Mouse (Mus musculus) midbrain, postnatal 0 days (tissue): ENCODE measurements around the gene Dhx29. TPM values are rescaled to one million over a fixed set of nuclear protein-coding genes. Genes with fewer than 3 reads are reported as not detected.
A peak's percentile ranks its signal among the peaks of the same experiment; 100 is the strongest.

Experiments
- ATAC-seq: fragments of 200-750 bp; cut with Nextera tagmentation; 2 replicates; pipeline ENCODE4 v1.8.0; 2017; ENCODE audit warnings: moderate number of reproducible peaks, mild to moderate bottlenecking, moderate TSS enrichment, moderate library complexity; ENCODE audit not compliant: low FRiP score
- DNase-seq: peaks from one replicate; pipeline ENCODE4 v3.0.0-alpha.2; 2015; ENCODE audit warnings: low spot score
- H3K27ac ChIP-seq: fragments of 300-500 bp; sonication (generic); 2 replicates; pipeline ENCODE4 v1.5.1; 2014; ENCODE audit warnings: low read depth, mild to moderate bottlenecking, low read length, mixed read lengths
- H3K27me3 ChIP-seq: fragments of 300-500 bp; sonication (generic); 2 replicates; pipeline ENCODE4 v1.6.1; 2014; ENCODE audit warnings: low read length, control low read depth, mixed read lengths; ENCODE audit not compliant: insufficient read depth
- H3K36me3 ChIP-seq: fragments of 300-500 bp; sonication (generic); 2 replicates; pipeline ENCODE4 v1.6.1; 2014; ENCODE audit warnings: low read length, control low read depth, mixed read lengths; ENCODE audit not compliant: insufficient read depth
- H3K4me1 ChIP-seq: fragments of 300-500 bp; sonication (generic); 2 replicates; pipeline ENCODE4 v1.6.1; 2014; ENCODE audit warnings: mild to moderate bottlenecking, control low read depth, antibody characterized with exemption, low read length, mixed read lengths; ENCODE audit not compliant: insufficient read depth
- H3K4me2 ChIP-seq: fragments of 300-500 bp; sonication (generic); 2 replicates; pipeline ENCODE4 v1.6.1; 2014; ENCODE audit warnings: low read depth, mild to moderate bottlenecking, low read length, mixed read lengths; ENCODE audit not compliant: poor library complexity, severe bottlenecking
- H3K4me3 ChIP-seq: fragments of 300-500 bp; sonication (generic); 2 replicates; pipeline ENCODE4 v1.5.1; 2014; ENCODE audit warnings: low read depth, mild to moderate bottlenecking, low read length, moderate library complexity
- H3K9ac ChIP-seq: fragments of 300-500 bp; sonication (generic); replicated peaks from 2 replicates; pipeline ENCODE4 v1.6.1; 2014; ENCODE audit warnings: mild to moderate bottlenecking, low read length, moderate library complexity, mixed read lengths; ENCODE audit not compliant: poor library complexity, severe bottlenecking
- H3K9me3 ChIP-seq: fragments of 300-500 bp; sonication (generic); 2 replicates; pipeline ENCODE4 v1.6.1; 2016; ENCODE audit warnings: low read length, control low read depth
- CTCF ChIP-seq: IDR thresholded peaks from 2 replicates; pipeline ENCODE4 v1.5.1; 2016; ENCODE audit warnings: antibody characterized with exemption, mild to moderate bottlenecking
- WGBS: fragments of 180-500 bp; shearing (Covaris S2); extraction: QIAGEN DNeasy Blood & Tissue Kit; methylation state at CpG from one replicate; pipeline ENCODE4 v1.1.7; 2014; 5-methylcytosine and 5-hydroxymethylcytosine counted together
- polyA plus RNA-seq: library from polyadenylated mRNA; unstranded; fragments of >200 nt; fragmentation: Nextera tagmentation; extraction: Ambion mirVana; gene quantifications from 2 replicates; pipeline ENCODE4 v1.2.1, GENCODE M21; 2015
- total RNA-seq: library from RNA; depleted of rRNA; stranded (reverse); fragments of >200 nt; gene quantifications from 2 replicates; pipeline ENCODE4 v1.2.3, GENCODE M21; 2014

Dhx29 gene
- total and polyA plus RNA-seq, 2 experiments from 2014 or later: 18.0 to 30.6 TPM

- peaks cover 45% of the 10 kb centered on the region for H3K36me3 ChIP-seq
- 93% methylated on average over 5 of the region's 5 CpGs for WGBS
- ATAC-seq: no peak
Observed at GRCm38 (mm10) chr13:112967267-112967666, 40.0 kb downstream of the Dhx29 start.

GRCm38 (mm10) chr13:112976720-112977119 lies 49.5 kb downstream of the Dhx29 start:
- no peak overlapping the region for H3K4me3 ChIP-seq
- no peaks in the 10 kb centered on the region for H3K9me3 ChIP-seq
- 45% methylated on average over 10 of the region's 10 CpGs for WGBS
- TF ChIP-seq CTCF: no peak
- no peak for ATAC-seq
- no peak for DNase-seq
- no peak overlapping the region for H3K27ac ChIP-seq
- no peaks in the 10 kb centered on the region for H3K4me1 ChIP-seq
- H3K9ac ChIP-seq: no peak overlapping the region
- no peaks in the 10 kb centered on the region; the same call in 1 of the 2 replicates for H3K27me3 ChIP-seq
- H3K36me3 ChIP-seq: no peaks in the 10 kb centered on the region
- H3K4me2 ChIP-seq: no peak overlapping the region

More at GRCm38 (mm10) chr13:112967267-112967666, 40.0 kb downstream of the Dhx29 start:
- H3K9me3 ChIP-seq: no peaks in the 10 kb centered on the region
- no peak for DNase-seq
- H3K4me2 ChIP-seq: no peak overlapping the region
- H3K4me1 ChIP-seq: no peaks in the 10 kb centered on the region
- no peaks in the 10 kb centered on the region for H3K27me3 ChIP-seq
- H3K27ac ChIP-seq: no peak overlapping the region
- no peak overlapping the region for H3K9ac ChIP-seq
- no peak for TF ChIP-seq CTCF
- no peak overlapping the region for H3K4me3 ChIP-seq

- ATAC-seq: no peak
- H3K4me2 ChIP-seq: 0 out of 2 replicates have a peak overlapping the region, but pooled peaks have one; percentile 96
- H3K9ac ChIP-seq: no peak overlapping the region
- WGBS: 10% methylated on average over 18 of the region's 18 CpGs
- no peaks in the 10 kb centered on the region for H3K9me3 ChIP-seq
- no peak for DNase-seq
- H3K4me3 ChIP-seq: no peak overlapping the region
- no peaks in the 10 kb centered on the region for H3K36me3 ChIP-seq
- H3K27ac ChIP-seq: no peak overlapping the region
- H3K27me3 ChIP-seq: peaks cover 42% of the 10 kb centered on the region
- no peak for TF ChIP-seq CTCF
- H3K4me1 ChIP-seq: no peaks in the 10 kb centered on the region
Observed at GRCm38 (mm10) chr13:112985605-112986450, 58.6 kb downstream of the Dhx29 start.

GRCm38 (mm10) chr13:112986451-112986950 lies 59.2 kb downstream of the Dhx29 start:
- TF ChIP-seq CTCF: no peak
- 1% methylated on average over 17 of the region's 17 CpGs for WGBS
- peaks cover 48% of the 10 kb centered on the region for H3K27me3 ChIP-seq
- no peaks in the 10 kb centered on the region for H3K4me1 ChIP-seq
- no peak overlapping the region for H3K27ac ChIP-seq
- no peaks in the 10 kb centered on the region for H3K36me3 ChIP-seq
- H3K4me2 ChIP-seq: peak overlapping the region; percentile 96; the same call in 1 of the 2 replicates
- no peaks in the 10 kb centered on the region for H3K9me3 ChIP-seq
- ATAC-seq: no peak
- H3K9ac ChIP-seq: no peak overlapping the region
- DNase-seq: no peak
- H3K4me3 ChIP-seq: peak overlapping the region; percentile 58; the same call in 1 of the 2 replicates

- peak within 1 kb of the TSS; percentile 46 for H3K9ac ChIP-seq
- H3K9me3 ChIP-seq: no peaks in the 10 kb centered on the region
- no peaks in the 10 kb centered on the region for H3K36me3 ChIP-seq
- peaks cover 50% of the 10 kb centered on the region for H3K27me3 ChIP-seq
- H3K4me3 ChIP-seq: peak within 1 kb of the TSS; percentile 58
- no peak within 1 kb of the TSS for H3K27ac ChIP-seq
- H3K4me2 ChIP-seq: peak within 1 kb of the TSS; percentile 96
- WGBS: 1% methylated on average over 45 of the region's 47 CpGs
- no peaks in the 10 kb centered on the region for H3K4me1 ChIP-seq
- DNase-seq (peak; percentile 95), ATAC-seq (peak; percentile 95)
- 0 out of 2 replicates have a peak, but pooled peaks have one; percentile 1 for TF ChIP-seq CTCF
Observed at GRCm38 (mm10) chr13:112987532-112987943, 60.3 kb downstream of the Dhx29 start, which contains the start of gene Ccno. Gene Ccno, plus strand, starts transcription at chr13:112987802.

GRCm38 (mm10) chr13:112987991-112988390 lies 60.7 kb downstream of the Dhx29 start:
- Histone ChIP-seq H3K4me2 (peak overlapping the region; percentile 96), H3K27ac (no peak overlapping the region), H3K9me3 (no peaks in the 10 kb centered on the region), H3K4me1 (no peaks in the 10 kb centered on the region), H3K36me3 (no peaks in the 10 kb centered on the region), H3K27me3 (peaks cover 51% of the 10 kb centered on the region), H3K9ac (peak overlapping the region; percentile 46), H3K4me3 (peak overlapping the region; percentile 58)
- ATAC-seq (peak; percentile 64), DNase-seq (peak; percentile 33)
- peak; percentile 11; the same call in 1 of the 2 replicates for TF ChIP-seq CTCF
- WGBS: 1% methylated on average over 39 of the region's 39 CpGs
